Comparison of ENCODE assay signal across 22 mouse cellular contexts in genomic region chr4:139693315-139693714, GRCm38 (mm10). TPM values are rescaled to one million over a fixed set of nuclear protein-coding genes. Genes with fewer than 3 reads are reported as not detected.
"Had no signal": no experiment of that assay in that cellular context is flagged by ENCODE, and none has a peak within 500 bp of the region (broad histone marks: within the 10 kb centered on the region; RNA-seq: fewer than 3 reads in every experiment).

No protein-coding gene starts in this region.

- H3K4me3 ChIP-seq: lung, embryonic 15.5 days; megakaryocyte, embryonic 14.5 days; midbrain, embryonic 12.5 days; neural tube, embryonic 12.5 days; stomach, embryonic 15.5 days had no signal

- ATAC-seq: liver, postnatal 0 days; lung, postnatal 0 days had no signal

- H3K27me3 ChIP-seq: neural tube, embryonic 12.5 days; stomach, embryonic 15.5 days had no signal

- DNase-seq: liver, postnatal 0 days; lung, adult 2 months; lung, postnatal 14 days; lung, postnatal 36 days; midbrain, embryonic 14.5 days; right cerebral cortex, postnatal 14 days; thymus, adult 2 months; thymus, postnatal 25 days; thymus, postnatal 4 days had no signal

- H3K27ac ChIP-seq: lung, embryonic 15.5 days; macrophage; midbrain, embryonic 12.5 days; neural tube, embryonic 12.5 days; stomach, embryonic 15.5 days; stomach, postnatal 0 days had no signal

- H3K9me3 ChIP-seq: lung, embryonic 15.5 days; megakaryocyte, embryonic 14.5 days; midbrain, embryonic 12.5 days; neural tube, embryonic 12.5 days; stomach, embryonic 15.5 days had no signal

- H3K36me3 ChIP-seq: lung, embryonic 15.5 days; midbrain, embryonic 12.5 days; neural tube, embryonic 12.5 days; stomach, embryonic 15.5 days had no signal

- H3K4me1 ChIP-seq: lung, embryonic 15.5 days had no signal

- H3K4me2 ChIP-seq: lung, embryonic 15.5 days; midbrain, embryonic 12.5 days; neural tube, embryonic 12.5 days; stomach, embryonic 15.5 days had no signal

- H3K9ac ChIP-seq: liver, postnatal 0 days; lung, embryonic 15.5 days; midbrain, embryonic 12.5 days; neural tube, embryonic 12.5 days; stomach, embryonic 15.5 days had no signal

RNA-seq across cellular contexts. Expression of gene Tas1r2, which starts 40.0 kb away (rescaled TPM):
- polyA plus RNA-seq: liver, postnatal 0 days; lung, embryonic 15.5 days; lung, postnatal 0 days; macrophage; midbrain, embryonic 12.5 days; midbrain, embryonic 14.5 days; midbrain, postnatal 0 days; neural tube, embryonic 12.5 days; neural tube, embryonic 14.5 days; spleen, adult 2 months; stomach, embryonic 15.5 days; stomach, postnatal 0 days; testis, adult 2 months; urinary bladder, adult 2 months had no signal
